Mouse (Mus musculus) liver, postnatal 0 days (tissue): ENCODE results near the gene Mblac2.

Experiments used
- CTCF ChIP-seq: sonication (generic); IDR thresholded peaks from 2 replicates; pipeline ENCODE4 v1.5.1; 2016; ENCODE audit warnings: antibody characterized with exemption, low read depth
- EP300 ChIP-seq: IDR thresholded peaks from 2 replicates; pipeline ENCODE4 v1.6.1; 2016; ENCODE audit warnings: antibody characterized with exemption, low read depth, mild to moderate bottlenecking

GRCm38 (mm10) chr13:81706311-81706710 is 4.8 kb upstream of the Mblac2 start:
- TF ChIP-seq CTCF (no peak), EP300 (no peak)
